Mouse (Mus musculus): ENCODE results near the gene Ndrg3. TPM values are rescaled to one million over a fixed set of nuclear protein-coding genes. Genes with fewer than 3 reads are reported as not detected.
A peak's percentile ranks its signal among the peaks of the same experiment; 100 is the strongest.
"Not testable (repeated sequence)": the region's sequence is repeated elsewhere in the genome, so short reads cannot be mapped to it uniquely, and the experiment has no call there.

Ndrg3 gene
- polyA plus RNA-seq, 1 experiment from 2014 or later: 41.9 TPM

- Histone ChIP-seq H3K27ac (ENCODE audit: low read length) (no peak overlapping the region), H3K36me3 (ENCODE audit: control insufficient read depth, insufficient read depth, low read length) (no peaks in the 10 kb centered on the region), H3K4me3 (replicated peaks; ENCODE audit: low read length) (no peak overlapping the region), H3K9ac (ENCODE audit: low read length) (no peak overlapping the region), H3K9me3 (replicated peaks; ENCODE audit: control insufficient read depth, low read length) (no peaks in the 10 kb centered on the region), H3K4me2 (ENCODE audit: low read depth, low read length) (no peak overlapping the region), H3K27me3 (ENCODE audit: control insufficient read depth, insufficient read depth, low read length) (no peaks in the 10 kb centered on the region), H3K4me1 (ENCODE audit: control insufficient read depth, insufficient read depth, low read length) (no peaks in the 10 kb centered on the region)
- WGBS: 86% methylated on average over 2 of the region's 2 CpGs
- no peak for ATAC-seq (ENCODE audit: insufficient read depth, low FRiP score)
Measured at GRCm38 (mm10) chr2:156957035-156957434, 34.8 kb downstream of the Ndrg3 start.

DNA sequence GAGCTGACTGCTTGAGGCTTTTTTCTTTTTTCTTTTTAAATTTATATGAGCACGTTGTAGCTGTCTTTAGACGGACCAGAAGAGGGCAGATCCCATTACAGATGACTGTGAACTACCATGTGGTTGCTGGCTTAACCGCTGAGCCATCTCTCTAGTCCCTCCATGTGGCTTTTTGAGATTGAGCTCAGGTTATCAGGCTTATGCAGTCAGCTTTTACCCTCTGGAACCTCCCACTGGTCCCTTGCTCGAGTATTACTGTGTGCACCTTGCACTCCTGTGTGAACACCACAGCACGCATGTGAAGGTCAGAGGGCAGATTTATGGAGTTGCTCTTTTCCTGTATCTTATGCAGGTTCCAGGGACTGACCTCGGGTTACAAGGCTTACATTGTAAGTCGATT, 35.5 kb downstream of the Ndrg3 start:
- 68% methylated on average over 7 of the region's 7 CpGs for WGBS
- Histone ChIP-seq H3K9ac (ENCODE audit: low read length) (no peak overlapping the region), H3K36me3 (ENCODE audit: control insufficient read depth, insufficient read depth, low read length) (no peaks in the 10 kb centered on the region), H3K4me2 (ENCODE audit: low read depth, low read length) (no peak overlapping the region), H3K27ac (ENCODE audit: low read length) (no peak overlapping the region), H3K4me3 (replicated peaks; ENCODE audit: low read length) (no peak overlapping the region), H3K9me3 (replicated peaks; ENCODE audit: control insufficient read depth, low read length) (no peaks in the 10 kb centered on the region), H3K27me3 (ENCODE audit: control insufficient read depth, insufficient read depth, low read length) (no peaks in the 10 kb centered on the region), H3K4me1 (ENCODE audit: control insufficient read depth, insufficient read depth, low read length) (no peaks in the 10 kb centered on the region)
- ATAC-seq (ENCODE audit: insufficient read depth, low FRiP score): no peak

DNA sequence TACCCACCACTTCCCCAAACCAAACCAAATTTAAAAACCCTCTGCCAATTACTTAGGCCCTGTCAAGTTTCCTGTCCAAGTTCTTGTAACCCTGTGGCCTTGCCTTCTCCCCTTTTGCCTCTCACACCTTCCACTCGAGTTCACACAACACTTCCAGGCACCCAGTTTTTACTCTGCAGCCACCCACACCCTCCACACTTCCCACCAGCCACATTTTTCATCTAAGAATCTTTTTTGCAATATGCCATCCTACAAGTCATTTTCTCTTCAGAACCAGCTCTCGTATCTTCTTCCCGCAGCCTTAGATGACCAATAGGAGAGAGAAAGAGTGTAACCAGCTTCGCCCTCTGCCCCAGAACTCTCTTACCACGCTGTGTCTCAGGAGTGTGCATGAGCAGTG, 37.4 kb downstream of the Ndrg3 start:
- no peak for ATAC-seq (ENCODE audit: insufficient read depth, low FRiP score)
- H3K9ac ChIP-seq (ENCODE audit: low read length): no peak overlapping the region
- 89% methylated on average over 5 of the region's 5 CpGs for WGBS

GRCm38 (mm10) chr2:156951301-156952094, 40.4 kb downstream of the Ndrg3 start:
- H3K9me3 ChIP-seq (replicated peaks; ENCODE audit: control insufficient read depth, low read length): no peaks in the 10 kb centered on the region
- peak; percentile 89 for ATAC-seq (ENCODE audit: insufficient read depth, low FRiP score)
- H3K27me3 ChIP-seq (ENCODE audit: control insufficient read depth, insufficient read depth, low read length): no peaks in the 10 kb centered on the region
- H3K4me1 ChIP-seq (ENCODE audit: control insufficient read depth, insufficient read depth, low read length): no peaks in the 10 kb centered on the region
- no peak overlapping the region for H3K9ac ChIP-seq (ENCODE audit: low read length)
- no peak overlapping the region for H3K4me2 ChIP-seq (ENCODE audit: low read depth, low read length)
- 73% methylated on average over 10 of the region's 10 CpGs for WGBS
- H3K27ac ChIP-seq (ENCODE audit: low read length): no peak overlapping the region
- no peaks in the 10 kb centered on the region for H3K36me3 ChIP-seq (ENCODE audit: control insufficient read depth, insufficient read depth, low read length)
- no peak overlapping the region for H3K4me3 ChIP-seq (replicated peaks; ENCODE audit: low read length)

More for the DNA sequence above, 37.4 kb downstream of the Ndrg3 start:
- H3K4me2 ChIP-seq (ENCODE audit: low read depth, low read length): no peak overlapping the region
- no peak overlapping the region for H3K27ac ChIP-seq (ENCODE audit: low read length)
- H3K36me3 ChIP-seq (ENCODE audit: control insufficient read depth, insufficient read depth, low read length): no peaks in the 10 kb centered on the region
- H3K9me3 ChIP-seq (replicated peaks; ENCODE audit: control insufficient read depth, low read length): no peaks in the 10 kb centered on the region
- H3K27me3 ChIP-seq (ENCODE audit: control insufficient read depth, insufficient read depth, low read length): no peaks in the 10 kb centered on the region
- no peaks in the 10 kb centered on the region for H3K4me1 ChIP-seq (ENCODE audit: control insufficient read depth, insufficient read depth, low read length)
- H3K4me3 ChIP-seq (replicated peaks; ENCODE audit: low read length): no peak overlapping the region

- 93% methylated on average over 3 of the region's 3 CpGs for WGBS
- no peaks in the 10 kb centered on the region for H3K36me3 ChIP-seq (ENCODE audit: control insufficient read depth, insufficient read depth, low read length)
Measured at GRCm38 (mm10) chr2:156950816-156951215, 41.0 kb downstream of the Ndrg3 start.

GRCm38 (mm10) chr2:156941523-156941922, 50.3 kb downstream of the Ndrg3 start:
- WGBS: 50% methylated on average over 9 of the region's 9 CpGs
- not testable (repeated sequence) for H3K27me3 ChIP-seq (ENCODE audit: control insufficient read depth, insufficient read depth, low read length); H3K9me3 ChIP-seq (replicated peaks; ENCODE audit: control insufficient read depth, low read length); ATAC-seq (ENCODE audit: insufficient read depth, low FRiP score); H3K27ac ChIP-seq (ENCODE audit: low read length); H3K4me1 ChIP-seq (ENCODE audit: control insufficient read depth, insufficient read depth, low read length); H3K4me2 ChIP-seq (ENCODE audit: low read depth, low read length); H3K9ac ChIP-seq (ENCODE audit: low read length); H3K36me3 ChIP-seq (ENCODE audit: control insufficient read depth, insufficient read depth, low read length); H3K4me3 ChIP-seq (replicated peaks; ENCODE audit: low read length)

More at GRCm38 (mm10) chr2:156950816-156951215, 41.0 kb downstream of the Ndrg3 start:
- no peak overlapping the region for H3K9ac ChIP-seq (ENCODE audit: low read length)
- H3K27ac ChIP-seq (ENCODE audit: low read length): no peak overlapping the region
- no peaks in the 10 kb centered on the region for H3K9me3 ChIP-seq (replicated peaks; ENCODE audit: control insufficient read depth, low read length)
- H3K27me3 ChIP-seq (ENCODE audit: control insufficient read depth, insufficient read depth, low read length): no peaks in the 10 kb centered on the region
- ATAC-seq (ENCODE audit: insufficient read depth, low FRiP score): no peak
- no peak overlapping the region for H3K4me3 ChIP-seq (replicated peaks; ENCODE audit: low read length)
- H3K4me1 ChIP-seq (ENCODE audit: control insufficient read depth, insufficient read depth, low read length): no peaks in the 10 kb centered on the region
- H3K4me2 ChIP-seq (ENCODE audit: low read depth, low read length): no peak overlapping the region

GRCm38 (mm10) chr2:156939926-156940325, 51.9 kb downstream of the Ndrg3 start:
- not testable (repeated sequence) for H3K9ac ChIP-seq (ENCODE audit: low read length); ATAC-seq (ENCODE audit: insufficient read depth, low FRiP score); H3K4me3 ChIP-seq (replicated peaks; ENCODE audit: low read length); H3K36me3 ChIP-seq (ENCODE audit: control insufficient read depth, insufficient read depth, low read length); H3K27me3 ChIP-seq (ENCODE audit: control insufficient read depth, insufficient read depth, low read length); H3K27ac ChIP-seq (ENCODE audit: low read length); H3K4me2 ChIP-seq (ENCODE audit: low read depth, low read length); H3K9me3 ChIP-seq (replicated peaks; ENCODE audit: control insufficient read depth, low read length); H3K4me1 ChIP-seq (ENCODE audit: control insufficient read depth, insufficient read depth, low read length)
- WGBS: 71% methylated on average over 6 of the region's 6 CpGs

DNA sequence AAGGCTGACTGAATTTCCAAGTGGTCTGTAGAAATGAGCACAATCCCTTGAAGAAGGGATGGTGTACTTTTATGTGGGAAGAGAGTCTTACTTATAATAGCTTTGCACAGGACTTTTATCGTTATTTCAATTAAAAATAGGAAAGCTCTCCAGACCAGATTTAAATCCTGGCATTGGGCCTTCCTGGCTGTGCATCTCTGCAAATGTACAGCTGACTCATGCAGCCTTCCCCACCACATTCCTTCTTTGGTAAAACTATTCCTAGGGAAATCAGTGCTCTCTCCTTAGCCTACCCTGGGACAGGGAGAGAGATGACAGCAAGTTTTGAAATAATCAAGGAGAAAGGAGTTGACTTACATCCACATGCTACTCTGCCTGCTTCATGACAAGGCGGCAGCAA, 54.1 kb downstream of the Ndrg3 start:
- H3K27me3 ChIP-seq (ENCODE audit: control insufficient read depth, insufficient read depth, low read length): no peaks in the 10 kb centered on the region
- no peak overlapping the region for H3K4me3 ChIP-seq (replicated peaks; ENCODE audit: low read length)
- no peak overlapping the region for H3K9ac ChIP-seq (ENCODE audit: low read length)
- H3K4me1 ChIP-seq (ENCODE audit: control insufficient read depth, insufficient read depth, low read length): no peaks in the 10 kb centered on the region; the same call in 1 of the 2 replicates
- peak overlapping the region; percentile 74 for H3K27ac ChIP-seq (ENCODE audit: low read length)
- H3K36me3 ChIP-seq (ENCODE audit: control insufficient read depth, insufficient read depth, low read length): no peaks in the 10 kb centered on the region
- ATAC-seq (ENCODE audit: insufficient read depth, low FRiP score): peak; percentile 72; the same call in 1 of the 2 replicates
- 68% methylated on average over 2 of the region's 2 CpGs for WGBS
- no peaks in the 10 kb centered on the region for H3K9me3 ChIP-seq (replicated peaks; ENCODE audit: control insufficient read depth, low read length)
- H3K4me2 ChIP-seq (ENCODE audit: low read depth, low read length): no peak overlapping the region

DNA sequence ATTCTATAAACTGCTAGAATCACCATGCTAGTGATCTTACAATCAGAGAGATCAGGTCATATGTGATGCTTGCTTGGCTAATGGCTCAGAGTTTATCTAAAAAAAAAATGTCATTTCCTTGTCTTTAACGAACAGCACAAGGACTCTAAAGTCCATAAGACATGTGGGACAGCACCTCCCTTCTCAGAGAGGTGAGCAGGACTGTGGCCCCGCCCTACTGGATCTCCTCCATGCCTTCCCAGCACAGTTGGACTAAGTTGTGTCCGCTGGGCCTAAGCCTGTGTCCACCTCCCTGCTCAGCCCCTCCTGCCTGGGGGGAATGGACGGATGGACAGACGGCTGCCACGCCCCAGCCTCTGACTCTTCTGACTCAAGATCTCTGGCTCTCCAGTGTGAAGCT, 56.9 kb downstream of the Ndrg3 start:
- Histone ChIP-seq H3K27ac (ENCODE audit: low read length) (no peak overlapping the region), H3K36me3 (ENCODE audit: control insufficient read depth, insufficient read depth, low read length) (no peaks in the 10 kb centered on the region), H3K9ac (ENCODE audit: low read length) (no peak overlapping the region), H3K27me3 (ENCODE audit: control insufficient read depth, insufficient read depth, low read length) (no peaks in the 10 kb centered on the region), H3K9me3 (replicated peaks; ENCODE audit: control insufficient read depth, low read length) (no peaks in the 10 kb centered on the region), H3K4me2 (ENCODE audit: low read depth, low read length) (no peak overlapping the region), H3K4me1 (ENCODE audit: control insufficient read depth, insufficient read depth, low read length) (no peaks in the 10 kb centered on the region; the same call in 1 of the 2 replicates), H3K4me3 (replicated peaks; ENCODE audit: low read length) (no peak overlapping the region)
- WGBS: 75% methylated on average over 6 of the region's 6 CpGs
- no peak for ATAC-seq (ENCODE audit: insufficient read depth, low FRiP score)

All from stomach, embryonic 16.5 days (tissue).